Mouse (Mus musculus) limb, embryonic 11.5 days (tissue): ENCODE measurements at regions not wholly inside any gene's neighbourhood (a gene's known extent, or its start where the extent isn't known, plus 50 kb on each side); places are given as distances from the start of the nearest gene placed in this dataset.

Source experiments
- ATAC-seq: fragments of 200-750 bp; cut with Nextera tagmentation; 2 replicates; pipeline ENCODE4 v1.8.0; 2017; ENCODE audit warnings: low read depth; ENCODE audit not compliant: insufficient number of reproducible peaks, low FRiP score, low TSS enrichment
- DNase-seq: peaks from one replicate; pipeline ENCODE4 v3.0.0-alpha.2; 2015; ENCODE audit warnings: low spot score
- H3K27ac ChIP-seq: fragments of 300-500 bp; sonication (generic); replicated peaks from 2 replicates; pipeline ENCODE4 v1.5.1; 2014; ENCODE audit warnings: low read depth, mild to moderate bottlenecking, low read length
- H3K27me3 ChIP-seq: fragments of 300-500 bp; sonication (generic); 2 replicates; pipeline ENCODE4 v1.6.1; 2014; ENCODE audit warnings: mild to moderate bottlenecking, low read length, mixed read lengths; ENCODE audit not compliant: control insufficient read depth, insufficient read depth
- H3K36me3 ChIP-seq: fragments of 300-500 bp; sonication (generic); 2 replicates; pipeline ENCODE4 v1.6.1; 2014; ENCODE audit warnings: mild to moderate bottlenecking, low read length, moderate library complexity, mixed read lengths; ENCODE audit not compliant: control insufficient read depth, insufficient read depth
- H3K4me1 ChIP-seq: fragments of 300-500 bp; sonication (generic); 2 replicates; pipeline ENCODE4 v1.6.1; 2014; ENCODE audit warnings: low read length, mixed read lengths; ENCODE audit not compliant: control insufficient read depth, insufficient read depth
- H3K4me2 ChIP-seq: fragments of 300-500 bp; sonication (generic); 2 replicates; pipeline ENCODE4 v1.6.1; 2014; ENCODE audit warnings: low read depth, mild to moderate bottlenecking, moderate library complexity; ENCODE audit not compliant: severe bottlenecking
- H3K4me3 ChIP-seq: fragments of 300-500 bp; sonication (generic); 2 replicates; pipeline ENCODE4 v1.5.1; 2014; ENCODE audit warnings: low read depth, low read length
- H3K9ac ChIP-seq: fragments of 300-500 bp; sonication (generic); 2 replicates; pipeline ENCODE4 v1.6.1; 2014; ENCODE audit warnings: mild to moderate bottlenecking, low read length
- H3K9me3 ChIP-seq: fragments of 300-500 bp; sonication (generic); 2 replicates; pipeline ENCODE4 v1.6.1; 2016; ENCODE audit warnings: low read length; ENCODE audit not compliant: control insufficient read depth
- WGBS: fragments of 180-500 bp; shearing (Covaris S2); extraction: QIAGEN DNeasy Blood & Tissue Kit; methylation state at CpG from one replicate; pipeline ENCODE4 v1.1.7; 2014; 5-methylcytosine and 5-hydroxymethylcytosine counted together

- H3K4me3 ChIP-seq = no peak overlapping the region
- DNase-seq (peak; percentile 23), ATAC-seq (no peak)
- H3K27ac ChIP-seq = no peak overlapping the region
- 24% methylated on average over 12 of the region's 12 CpGs for WGBS
- H3K36me3 ChIP-seq = no peaks in the 10 kb centered on the region
- no peak overlapping the region for H3K4me2 ChIP-seq
- H3K4me1 ChIP-seq = no peaks in the 10 kb centered on the region
- no peaks in the 10 kb centered on the region for H3K27me3 ChIP-seq
- H3K9ac ChIP-seq = no peak overlapping the region
- no peaks in the 10 kb centered on the region for H3K9me3 ChIP-seq
Measured at GRCm38 (mm10) chr10:96955036-96955775, 338.4 kb downstream of the Btg1 start.

GRCm38 (mm10) chr10:96955776-96956448 lies 339.1 kb downstream of the Btg1 start:
- no peak for ATAC-seq
- H3K4me2 ChIP-seq = no peak overlapping the region
- no peak overlapping the region for H3K4me3 ChIP-seq
- H3K27me3 ChIP-seq = no peaks in the 10 kb centered on the region
- no peaks in the 10 kb centered on the region for H3K4me1 ChIP-seq
- 42% methylated on average over 16 of the region's 16 CpGs for WGBS
- no peak overlapping the region for H3K27ac ChIP-seq
- DNase-seq = no peak
- no peaks in the 10 kb centered on the region for H3K36me3 ChIP-seq
- no peak overlapping the region for H3K9ac ChIP-seq
- no peaks in the 10 kb centered on the region for H3K9me3 ChIP-seq

- H3K27me3 ChIP-seq = no peaks in the 10 kb centered on the region
- no peak overlapping the region for H3K9ac ChIP-seq
- no peaks in the 10 kb centered on the region for H3K4me1 ChIP-seq
- ATAC-seq = no peak
- no peak overlapping the region for H3K27ac ChIP-seq
- H3K4me3 ChIP-seq = no peak overlapping the region
- no peaks in the 10 kb centered on the region for H3K36me3 ChIP-seq
- WGBS = 67% methylated on average over 5 of the region's 5 CpGs
- H3K4me2 ChIP-seq = no peak overlapping the region
- DNase-seq = no peak
- H3K9me3 ChIP-seq = no peaks in the 10 kb centered on the region
Measured at GRCm38 (mm10) chr10:96956449-96956834, 339.6 kb downstream of the Btg1 start.

- H3K4me2 ChIP-seq = no peak overlapping the region
- no peaks in the 10 kb centered on the region for H3K36me3 ChIP-seq
- 67% methylated on average over 2 of the region's 2 CpGs for WGBS
- DNase-seq (no peak), ATAC-seq (no peak)
- H3K4me1 ChIP-seq = no peaks in the 10 kb centered on the region
- no peak overlapping the region for H3K9ac ChIP-seq
- no peak overlapping the region for H3K4me3 ChIP-seq
- H3K9me3 ChIP-seq = no peaks in the 10 kb centered on the region
- no peaks in the 10 kb centered on the region for H3K27me3 ChIP-seq
- no peak overlapping the region for H3K27ac ChIP-seq
Measured at GRCm38 (mm10) chr10:96957019-96957418, 340.2 kb downstream of the Btg1 start.

GRCm38 (mm10) chr10:96969825-96970224 lies 353.0 kb downstream of the Btg1 start:
- DNase-seq = no peak
- H3K36me3 ChIP-seq = no peaks in the 10 kb centered on the region
- H3K4me3 ChIP-seq = no peak overlapping the region
- WGBS = 88% methylated on average over 1 of the region's 1 CpGs
- ATAC-seq = no peak
- no peak overlapping the region for H3K27ac ChIP-seq
- no peak overlapping the region for H3K4me2 ChIP-seq
- H3K27me3 ChIP-seq = no peaks in the 10 kb centered on the region
- H3K4me1 ChIP-seq = no peaks in the 10 kb centered on the region
- no peaks in the 10 kb centered on the region for H3K9me3 ChIP-seq
- no peak overlapping the region for H3K9ac ChIP-seq

GRCm38 (mm10) chr10:96970737-96971136 lies 353.9 kb downstream of the Btg1 start:
- ATAC-seq (no peak), DNase-seq (no peak)
- 90% methylated on average over 4 of the region's 4 CpGs for WGBS
- Histone ChIP-seq H3K27ac (no peak overlapping the region), H3K9ac (no peak overlapping the region), H3K4me1 (no peaks in the 10 kb centered on the region), H3K4me3 (no peak overlapping the region), H3K36me3 (no peaks in the 10 kb centered on the region), H3K27me3 (no peaks in the 10 kb centered on the region), H3K4me2 (no peak overlapping the region), H3K9me3 (no peaks in the 10 kb centered on the region)

- H3K4me3 ChIP-seq = no peak overlapping the region
- no peak overlapping the region for H3K4me2 ChIP-seq
- H3K4me1 ChIP-seq = no peaks in the 10 kb centered on the region
- WGBS = 81% methylated on average over 3 of the region's 3 CpGs
- no peak overlapping the region for H3K27ac ChIP-seq
- H3K36me3 ChIP-seq = no peaks in the 10 kb centered on the region
- no peak overlapping the region for H3K9ac ChIP-seq
- no peak for ATAC-seq
- no peak for DNase-seq
- no peaks in the 10 kb centered on the region for H3K9me3 ChIP-seq
- no peaks in the 10 kb centered on the region for H3K27me3 ChIP-seq
Measured at GRCm38 (mm10) chr10:96971810-96972209, 355.0 kb downstream of the Btg1 start.

GRCm38 (mm10) chr10:96974326-96974977 lies 357.6 kb downstream of the Btg1 start:
- Histone ChIP-seq H3K27me3 (no peaks in the 10 kb centered on the region), H3K36me3 (no peaks in the 10 kb centered on the region), H3K4me3 (no peak overlapping the region), H3K4me2 (no peak overlapping the region), H3K9ac (no peak overlapping the region), H3K4me1 (no peaks in the 10 kb centered on the region), H3K9me3 (no peaks in the 10 kb centered on the region), H3K27ac (no peak overlapping the region)
- DNase-seq (no peak), ATAC-seq (no peak)
- WGBS = 67% methylated on average over 2 of the region's 2 CpGs
